Mouse (Mus musculus): ENCODE results near the gene Scrg1.
"Not testable (repeated sequence)": the region's sequence is repeated elsewhere in the genome, so short reads cannot be mapped to it uniquely, and the experiment has no call there.

Gene Scrg1

DNA sequence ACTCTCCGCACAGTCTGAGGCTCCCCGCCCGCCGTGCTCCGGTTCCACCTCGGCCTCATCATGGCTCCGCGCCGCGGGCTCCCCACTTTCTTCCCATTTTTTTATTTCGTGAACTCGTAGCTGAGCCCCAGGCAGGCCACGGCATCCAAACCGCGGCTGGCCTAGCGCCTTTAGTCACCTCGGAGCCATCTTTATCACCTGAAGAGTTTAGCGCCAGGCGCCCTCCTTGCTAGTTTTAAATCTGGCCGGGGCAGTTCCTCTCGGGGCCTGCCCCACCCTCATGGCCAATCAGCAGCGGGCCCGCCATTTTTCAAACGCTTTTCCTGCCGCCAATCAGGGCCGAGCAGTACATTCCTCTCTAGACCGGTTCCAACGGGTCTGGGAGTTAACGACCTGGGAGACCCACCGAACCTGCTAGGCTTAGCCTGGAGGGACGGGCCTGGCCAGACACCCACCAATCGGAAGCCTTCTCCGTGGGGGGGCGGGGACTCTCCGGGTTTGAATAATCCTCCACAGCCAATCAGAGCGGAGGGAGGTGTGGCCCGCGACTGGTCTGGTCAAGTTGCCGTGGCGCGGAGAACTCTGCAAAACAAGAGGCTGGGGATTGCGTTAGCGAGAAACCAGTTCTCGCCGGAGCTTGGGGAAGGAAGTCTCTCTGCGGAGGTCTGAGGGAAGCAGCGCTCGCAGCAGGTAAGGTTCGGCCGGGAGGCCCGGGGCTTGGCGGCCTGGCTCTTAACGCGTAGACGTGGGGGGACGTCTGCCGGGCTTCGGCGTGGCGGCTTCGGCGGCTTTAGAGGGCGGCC lies 55.8 kb downstream of the Scrg1 start, which contains the start of gene Hmgb2:
Gene Hmgb2 (plus strand): TSS at position 592 of the 803 bp plus-strand sequence.
- peak; percentile 99 for DNase-seq

DNA sequence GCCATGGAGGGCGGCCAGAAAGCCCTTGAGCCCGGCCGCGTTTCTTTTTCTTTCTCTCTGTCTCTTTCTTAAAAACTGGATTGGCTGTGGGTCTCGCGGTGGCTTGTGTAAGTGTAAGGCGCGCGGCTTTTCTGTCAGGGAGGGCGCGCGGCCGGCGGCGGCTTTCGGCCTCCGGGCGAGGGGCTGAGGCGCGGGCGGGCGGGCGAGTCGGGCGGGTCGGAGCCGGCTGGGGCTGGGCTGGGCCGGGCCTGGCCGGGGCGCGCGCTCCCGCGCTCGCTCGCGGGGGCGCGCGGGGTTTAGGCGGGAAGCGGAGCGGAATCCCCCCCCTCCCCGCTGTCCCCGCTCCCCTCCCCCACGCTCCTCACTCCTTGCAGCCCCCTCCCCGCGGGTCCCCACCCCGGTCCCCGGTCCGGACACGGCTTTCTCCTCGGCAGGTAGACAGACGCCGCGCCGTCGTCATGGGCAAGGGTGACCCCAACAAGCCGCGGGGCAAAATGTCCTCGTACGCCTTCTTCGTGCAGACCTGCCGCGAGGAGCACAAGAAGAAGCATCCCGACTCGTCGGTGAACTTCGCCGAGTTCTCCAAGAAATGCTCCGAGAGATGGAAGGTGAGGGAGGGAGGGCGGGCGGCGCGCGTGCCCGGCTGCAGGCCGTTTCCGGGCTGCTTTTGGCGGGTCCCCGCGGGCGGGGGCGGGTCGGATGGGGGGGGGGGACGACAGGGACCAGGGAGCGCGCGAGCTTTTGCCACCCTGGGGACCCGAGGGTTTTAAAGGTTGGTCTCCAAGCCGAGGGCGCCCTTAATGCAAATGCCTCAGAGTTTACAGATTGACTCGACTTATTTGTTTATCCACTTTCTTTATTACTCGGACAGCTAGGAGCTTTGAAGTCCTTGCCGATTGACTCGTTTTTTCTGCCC lies 56.7 kb downstream of the Scrg1 start:
- DNase-seq, result peak; percentile 49

DNA sequence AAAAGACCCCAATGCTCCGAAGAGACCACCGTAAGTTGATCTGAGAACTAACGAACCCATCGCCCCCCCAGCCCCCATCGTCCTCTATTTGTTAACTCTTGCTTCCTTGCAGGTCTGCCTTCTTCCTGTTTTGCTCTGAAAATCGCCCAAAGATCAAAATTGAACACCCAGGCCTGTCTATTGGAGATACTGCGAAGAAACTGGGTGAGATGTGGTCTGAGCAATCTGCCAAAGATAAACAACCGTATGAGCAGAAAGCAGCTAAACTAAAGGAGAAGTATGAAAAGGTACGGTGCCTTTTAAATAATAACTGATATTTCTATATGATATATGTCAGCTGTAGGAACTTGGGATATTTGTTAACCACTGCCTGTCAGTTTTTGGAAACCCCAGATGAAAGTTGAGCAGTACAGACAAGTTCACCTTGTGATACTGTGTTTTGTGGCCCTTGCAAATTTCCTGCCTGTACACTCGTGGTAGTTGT lies 57.5 kb downstream of the Scrg1 start:
- DNase-seq, result not testable (repeated sequence)

DNA sequence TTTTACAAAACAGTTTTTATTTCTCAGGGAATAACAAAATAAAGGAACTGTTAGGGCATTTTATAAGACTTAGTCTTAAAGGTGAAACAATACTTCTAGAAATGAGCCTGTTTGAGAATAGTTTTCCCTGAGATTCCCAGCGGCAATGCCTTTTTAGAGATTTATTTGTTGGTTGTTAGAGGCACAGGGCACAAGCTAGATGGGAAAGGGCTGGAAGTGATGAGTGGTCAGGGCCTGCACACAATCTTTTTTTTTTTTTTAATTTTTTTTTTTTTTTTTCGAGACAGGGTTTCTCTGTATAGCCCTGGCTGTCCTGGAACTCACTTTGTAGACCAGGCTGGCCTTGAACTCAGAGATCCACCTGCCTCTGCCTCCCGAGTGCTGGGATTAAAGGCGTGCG lies 61.0 kb downstream of the Scrg1 start:
- not testable (repeated sequence) for DNase-seq

DNA sequence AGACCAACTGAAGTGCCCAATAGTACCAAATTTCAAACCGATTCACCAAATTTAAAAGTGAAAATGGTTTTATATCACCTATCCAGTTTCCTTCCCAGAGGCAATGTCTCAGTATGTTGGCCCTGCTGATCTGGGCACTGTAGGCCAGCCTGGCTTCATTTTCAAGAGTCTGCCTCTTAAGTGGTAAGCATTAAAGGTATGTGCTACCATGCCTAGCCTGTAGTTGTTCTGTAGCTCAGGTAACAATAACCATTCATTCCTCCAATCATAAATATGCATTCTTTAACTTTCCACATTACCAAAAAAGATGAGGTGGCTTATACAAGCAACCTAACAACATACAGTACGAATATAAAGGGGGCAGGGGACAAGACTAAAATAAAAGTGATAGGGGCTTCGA lies 62.0 kb downstream of the Scrg1 start:
- DNase-seq, result no peak

DNA sequence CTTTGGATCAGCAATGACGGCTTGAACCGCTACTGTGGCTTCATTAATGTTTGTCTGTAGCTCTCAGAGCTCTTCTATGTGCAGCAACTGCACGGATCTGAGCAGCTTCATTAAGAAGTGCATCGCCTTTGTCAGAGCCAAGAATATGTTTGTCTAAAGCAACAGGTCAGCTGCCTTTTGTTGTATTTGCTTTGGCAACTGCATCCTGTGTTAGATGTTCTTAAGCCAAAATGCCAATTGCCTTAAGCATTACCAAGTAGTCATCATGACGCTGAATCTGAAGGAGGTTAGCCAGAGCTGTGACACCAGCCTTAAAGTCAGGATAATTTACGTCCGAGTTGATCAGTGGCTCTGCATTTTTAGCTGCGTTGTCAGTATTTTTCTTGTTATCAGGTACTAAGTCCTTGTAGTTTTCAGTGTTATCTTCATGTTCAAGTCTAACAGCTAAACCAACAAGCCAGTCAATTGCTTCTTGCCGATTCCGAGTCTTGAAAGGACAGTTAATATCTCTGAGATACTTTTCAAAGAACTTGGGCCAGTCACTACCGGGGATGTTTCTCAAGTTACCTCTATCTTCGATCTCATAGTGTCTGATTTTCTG lies 64.6 kb downstream of the Scrg1 start:
- no peak for DNase-seq
